Comparison of ENCODE assay signal across 12 mouse cellular contexts in genomic region chr4:126469334-126469733, GRCm38 (mm10). TPM values are rescaled to one million over a fixed set of nuclear protein-coding genes. Genes with fewer than 3 reads are reported as not detected.
A peak's percentile ranks its signal among the peaks of the same experiment; 100 is the strongest.
DNase-seq lines count a peak whose midpoint lies in the region; ATAC-seq and TF ChIP-seq lines count a peak whose summit lies in the region.
"Had no signal": no experiment of that assay in that cellular context is flagged by ENCODE, and none has a peak within 500 bp of the region (broad histone marks: within the 10 kb centered on the region; RNA-seq: fewer than 3 reads in every experiment).

No protein-coding gene starts in this region.

- peak overlapping the region; percentile 77; the same call in 1 of the 2 replicates for H3K4me2 ChIP-seq in forebrain, embryonic 13.5 days
- no peak overlapping the region for H3K4me2 ChIP-seq in forebrain, embryonic 11.5 days (ENCODE audit: low read depth, low read length, severe bottlenecking)
- H3K4me2 ChIP-seq in liver, embryonic 12.5 days = peak overlapping the region; percentile 95
- peak overlapping the region; percentile 77 for H3K4me2 ChIP-seq in hindbrain, postnatal 0 days (ENCODE audit: low read depth, low read length)

- no peaks in the 10 kb centered on the region for H3K36me3 ChIP-seq in forebrain, embryonic 13.5 days (ENCODE audit: poor library complexity, severe bottlenecking)
- no peaks in the 10 kb centered on the region for H3K36me3 ChIP-seq in forebrain, embryonic 11.5 days (ENCODE audit: control insufficient read depth, insufficient read depth, low read length)
- no peaks in the 10 kb centered on the region for H3K36me3 ChIP-seq in liver, embryonic 12.5 days
- no peaks in the 10 kb centered on the region for H3K36me3 ChIP-seq in hindbrain, postnatal 0 days (ENCODE audit: insufficient read depth, low read length)
- H3K36me3 ChIP-seq: limb, embryonic 12.5 days; lung, embryonic 15.5 days had no signal

- no peaks in the 10 kb centered on the region for H3K27me3 ChIP-seq in forebrain, embryonic 13.5 days
- H3K27me3 ChIP-seq in forebrain, embryonic 11.5 days (ENCODE audit: control insufficient read depth, insufficient read depth, low read length) = no peaks in the 10 kb centered on the region
- no peaks in the 10 kb centered on the region for H3K27me3 ChIP-seq in liver, embryonic 12.5 days (replicated peaks)
- H3K27me3 ChIP-seq in hindbrain, postnatal 0 days (ENCODE audit: insufficient read depth, low read length) = no peaks in the 10 kb centered on the region
- H3K27me3 ChIP-seq: limb, embryonic 12.5 days; lung, embryonic 15.5 days had no signal

- no peak overlapping the region; the same call in 1 of the 2 replicates for H3K27ac ChIP-seq in forebrain, embryonic 13.5 days
- no peak overlapping the region for H3K27ac ChIP-seq in forebrain, embryonic 11.5 days (ENCODE audit: low read depth, low read length)
- H3K27ac ChIP-seq in liver, embryonic 12.5 days = no peak overlapping the region
- no peak overlapping the region; the same call in 1 of the 2 replicates for H3K27ac ChIP-seq in hindbrain, postnatal 0 days

- H3K9me3 ChIP-seq in forebrain, embryonic 13.5 days (replicated peaks) = no peaks in the 10 kb centered on the region
- no peaks in the 10 kb centered on the region for H3K9me3 ChIP-seq in forebrain, embryonic 11.5 days (ENCODE audit: control insufficient read depth, low read length)
- no peaks in the 10 kb centered on the region for H3K9me3 ChIP-seq in liver, embryonic 12.5 days (replicated peaks)
- no peaks in the 10 kb centered on the region for H3K9me3 ChIP-seq in hindbrain, postnatal 0 days (ENCODE audit: low read length)
- H3K9me3 ChIP-seq: limb, embryonic 12.5 days; lung, embryonic 15.5 days had no signal

- TF ChIP-seq CTCF in hindbrain, postnatal 0 days (IDR thresholded peaks at IDR 0.05; ENCODE audit: low read depth) = no peak

- peaks cover 42% of the 10 kb centered on the region for H3K4me1 ChIP-seq in forebrain, embryonic 13.5 days
- peaks cover 18% of the 10 kb centered on the region for H3K4me1 ChIP-seq in forebrain, embryonic 11.5 days (replicated peaks; ENCODE audit: control insufficient read depth, insufficient read depth, low read length)
- H3K4me1 ChIP-seq in liver, embryonic 12.5 days = peaks cover 50% of the 10 kb centered on the region
- peaks cover 29% of the 10 kb centered on the region for H3K4me1 ChIP-seq in hindbrain, postnatal 0 days (ENCODE audit: insufficient read depth, low read length)

- DNase-seq in forebrain, embryonic 11.5 days (ENCODE audit: low spot score) = no peak
- no peak for DNase-seq in liver
- no peak for DNase-seq in hindbrain, postnatal 0 days (ENCODE audit: low spot score)
- peak; percentile 20 for DNase-seq in naive thymus-derived CD4-positive, alpha-beta T cell, adult 2 months (ENCODE audit: low read depth)
- DNase-seq in spleen, postnatal 4 days (ENCODE audit: low spot score in 2 of 2) = no peak
- no peak for DNase-seq in adrenal gland, postnatal 10 days
- DNase-seq: adrenal gland, postnatal 14 days; kidney, postnatal 25 days had no signal

- no peak overlapping the region; the same call in 1 of the 2 replicates for H3K9ac ChIP-seq in forebrain, embryonic 13.5 days
- H3K9ac ChIP-seq in forebrain, embryonic 11.5 days (ENCODE audit: low read length) = no peak overlapping the region; the same call in 1 of the 2 replicates
- H3K9ac ChIP-seq in liver, embryonic 12.5 days = no peak overlapping the region; the same call in 1 of the 2 replicates
- peak overlapping the region; percentile 94; the same call in 1 of the 2 replicates for H3K9ac ChIP-seq in hindbrain, postnatal 0 days (replicated peaks; ENCODE audit: low read length)
- H3K9ac ChIP-seq: limb, embryonic 12.5 days had no signal

- no peak for ATAC-seq in forebrain, embryonic 13.5 days
- ATAC-seq in forebrain, embryonic 11.5 days (replicated peaks; ENCODE audit: low FRiP score) = no peak
- ATAC-seq in liver, embryonic 12.5 days = no peak
- no peak for ATAC-seq in hindbrain, postnatal 0 days

- H3K4me3 ChIP-seq in forebrain, embryonic 13.5 days = no peak overlapping the region
- H3K4me3 ChIP-seq in forebrain, embryonic 11.5 days (ENCODE audit: low read depth, low read length) = no peak overlapping the region; the same call in 1 of the 2 replicates
- H3K4me3 ChIP-seq in liver, embryonic 12.5 days = no peak overlapping the region
- H3K4me3 ChIP-seq in hindbrain, postnatal 0 days (ENCODE audit: low read length) = no peak overlapping the region; the same call in 1 of the 2 replicates

- 71% methylated on average over 1 of the region's 1 CpGs for WGBS in forebrain, embryonic 13.5 days
- 57% methylated on average over 1 of the region's 1 CpGs for WGBS in forebrain, embryonic 11.5 days
- 45% methylated on average over 1 of the region's 1 CpGs for WGBS in liver, embryonic 12.5 days (ENCODE audit: insufficient replicate concordance)
- WGBS in hindbrain, postnatal 0 days = 60% methylated on average over 1 of the region's 1 CpGs

RNA-seq across cellular contexts. Expression of gene Ago1, which starts 1.0 kb away (rescaled TPM):
- 18.5 and 21.9 TPM in 2 replicates for polyA plus RNA-seq in forebrain, embryonic 13.5 days (2015; fragmentation: Nextera tagmentation; extraction: Ambion mirVana)
- 23.2 and 26.8 TPM in 2 replicates for polyA plus RNA-seq in forebrain, embryonic 11.5 days (2014; fragmentation: Nextera tagmentation; extraction: Ambion mirVana)
- polyA plus RNA-seq in liver, embryonic 12.5 days (2016; fragmentation: Nextera tagmentation; extraction: Ambion mirVana) = 1.4 and 1.7 TPM in 2 replicates
- 42.2 TPM in 2 replicates for total RNA-seq in hindbrain, postnatal 0 days (2014; rRNA removed)
- 6.0 and 6.5 TPM in 2 replicates for polyA plus RNA-seq in hindbrain, postnatal 0 days (2015; fragmentation: Nextera tagmentation; extraction: Ambion mirVana)
- total RNA-seq in adrenal gland, postnatal 10 days (2021) = 10 to 100 TPM; 27.1 to 34.1 TPM

RNA-seq across cellular contexts. Expression of gene Ago3, which starts 40.0 kb away (rescaled TPM):
- 17.2 and 17.6 TPM in 2 replicates for polyA plus RNA-seq in forebrain, embryonic 13.5 days (2015; fragmentation: Nextera tagmentation; extraction: Ambion mirVana)
- 16.0 and 21.9 TPM in 2 replicates for polyA plus RNA-seq in forebrain, embryonic 11.5 days (2014; fragmentation: Nextera tagmentation; extraction: Ambion mirVana)
- 8.1 and 8.2 TPM in 2 replicates for polyA plus RNA-seq in liver, embryonic 12.5 days (2016; fragmentation: Nextera tagmentation; extraction: Ambion mirVana)
- total RNA-seq in hindbrain, postnatal 0 days (2014; rRNA removed) = 7.6 and 8.6 TPM in 2 replicates
- polyA plus RNA-seq in hindbrain, postnatal 0 days (2015; fragmentation: Nextera tagmentation; extraction: Ambion mirVana) = 12.8 and 13.5 TPM in 2 replicates
- total RNA-seq in adrenal gland, postnatal 10 days (2021) = 10 to 100 TPM; 11.1 to 18.3 TPM
